Mouse (Mus musculus): ENCODE measurements at regions not wholly inside any gene's neighbourhood (a gene's known extent, or its start where the extent isn't known, plus 50 kb on each side); places are given as distances from the start of the nearest gene placed in this dataset.

DNA sequence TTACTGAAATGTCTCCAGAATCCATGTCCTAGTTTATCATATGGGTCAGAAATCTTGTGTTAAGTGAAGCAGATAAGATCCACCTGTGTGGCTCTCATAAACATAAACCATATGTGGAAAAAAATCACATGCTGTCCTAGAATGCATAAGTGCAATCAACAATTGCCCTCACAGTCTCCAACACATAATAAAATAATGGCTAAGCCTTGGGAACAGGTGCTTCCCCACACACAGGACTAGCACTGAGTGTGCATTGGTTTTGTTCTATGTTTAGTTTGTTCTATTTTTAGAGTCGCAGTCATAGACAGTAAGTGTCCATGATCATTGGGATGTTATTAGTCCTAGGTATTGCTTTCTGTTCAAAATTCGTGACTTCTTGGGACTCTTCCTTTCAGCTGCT is 719.5 kb upstream of the Kirrel3 start:
- no peak for TF ChIP-seq ZKSCAN1 (IDR thresholded peaks at IDR 0.05; ENCODE audit: borderline replicate concordance, low read depth, low read length)
- TF ChIP-seq BHLHE40 (IDR thresholded peaks at IDR 0.05; ENCODE audit: low read depth, low read length): no peak
- TF ChIP-seq ELF1 (IDR thresholded peaks at IDR 0.05; ENCODE audit: low read depth, low read length): no peak
- TF ChIP-seq CTCF (conservative IDR thresholded peaks at IDR 0.05 in 1 of 2, IDR thresholded peaks at IDR 0.05 in 1 of 2; ENCODE audit: low read depth in 2 of 2, low read length in 2 of 2): no peak
- no peak for TF ChIP-seq POLR2A (IDR thresholded peaks at IDR 0.05; ENCODE audit: low read depth, low read length)
- TF ChIP-seq CHD2 (IDR thresholded peaks at IDR 0.05; ENCODE audit: low read length): no peak
- TF ChIP-seq JUN (IDR thresholded peaks at IDR 0.05; ENCODE audit: insufficient read depth, low read depth, low read length): no peak
- no peak for TF ChIP-seq GABPA (IDR thresholded peaks at IDR 0.05; ENCODE audit: insufficient replicate concordance, low read depth, low read length)
- no peak for TF ChIP-seq MAFK (IDR thresholded peaks at IDR 0.05; ENCODE audit: insufficient replicate concordance, low read length)
- TF ChIP-seq TCF12 (IDR thresholded peaks at IDR 0.05; ENCODE audit: low read depth, low read length): no peak
- no peak for TF ChIP-seq UBTF (IDR thresholded peaks at IDR 0.05; ENCODE audit: low read depth, low read length)
- no peak for TF ChIP-seq POLR2AphosphoS2 (IDR thresholded peaks at IDR 0.05; ENCODE audit: low read depth, low read length)
